Mouse (Mus musculus) brain, adult 2 months (tissue): Measurements from ENCODE around the gene Tcaf1.

ENCODE experiments used
- DNase-seq: peaks from one replicate; pipeline ENCODE4 v3.0.0; 2011; ENCODE audit warnings: low read depth, low spot score

Tcaf1 gene

GRCm38 (mm10) chr6:42709291-42710211, at the start of gene Tcaf1:
Gene Tcaf1, minus strand, starts transcription at chr6:42710088.
- DNase-seq: peak; percentile 99

- DNase-seq: no peak
These were observed 46.2 kb upstream of the Tcaf1 start, which contains the start of gene Olfr38 for GRCm38 (mm10) chr6:42756104-42756503. Gene Olfr38, plus strand, starts transcription at chr6:42756404.

- DNase-seq: no peak
These were observed 38.0 kb upstream of the Tcaf1 start for GRCm38 (mm10) chr6:42747846-42748245.

GRCm38 (mm10) chr6:42742303-42742702, 32.4 kb upstream of the Tcaf1 start:
- peak; percentile 65 for DNase-seq

- no peak for DNase-seq
These were observed 29.2 kb upstream of the Tcaf1 start, which contains the start of gene Olfr453 for GRCm38 (mm10) chr6:42739071-42739470. Gene Olfr453, plus strand, starts transcription at chr6:42739371.

DNA sequence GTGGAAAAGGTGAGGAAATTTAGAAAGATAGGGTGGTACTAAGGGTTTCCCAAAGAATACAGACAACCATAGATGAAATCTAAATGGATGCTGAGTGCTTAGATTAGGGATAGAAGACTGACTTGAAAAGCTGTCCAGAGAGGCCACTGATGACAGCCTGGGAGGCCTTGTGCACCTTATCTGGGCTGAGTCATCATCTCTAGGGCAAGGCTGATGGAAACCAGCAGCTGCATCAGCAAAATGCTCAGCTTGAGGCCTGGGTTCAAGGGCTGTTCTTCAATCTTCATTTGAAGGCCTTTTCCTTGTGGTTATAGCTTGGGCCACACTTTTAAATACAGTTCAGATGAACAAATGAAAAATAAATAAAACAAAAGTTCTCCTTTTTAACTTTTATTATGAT, 8.1 kb upstream of the Tcaf1 start:
- DNase-seq: no peak

- DNase-seq: no peak
These were observed 4.8 kb upstream of the Tcaf1 start for GRCm38 (mm10) chr6:42714668-42715067.

GRCm38 (mm10) chr6:42692517-42693190, 17.2 kb downstream of the Tcaf1 start:
- DNase-seq: peak; percentile 96

DNA sequence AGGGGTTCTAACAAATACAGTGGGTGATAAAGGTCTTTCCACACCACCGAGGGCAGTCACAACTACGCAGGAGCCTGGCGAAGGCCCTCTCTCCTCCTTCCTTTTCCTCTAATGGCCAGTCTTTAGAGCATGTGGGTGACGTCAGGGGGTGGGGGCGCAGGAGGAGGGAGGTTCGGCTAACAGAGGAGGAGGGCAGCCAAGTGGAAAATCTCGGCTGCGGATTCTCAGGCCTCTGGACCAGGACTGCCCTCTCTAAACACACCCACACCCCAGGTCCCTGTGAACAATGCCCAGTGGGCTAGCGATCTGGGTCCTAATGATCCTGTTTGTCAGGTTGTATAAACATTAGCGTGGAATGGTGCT, 17.8 kb downstream of the Tcaf1 start:
- peak; percentile 94 for DNase-seq

DNA sequence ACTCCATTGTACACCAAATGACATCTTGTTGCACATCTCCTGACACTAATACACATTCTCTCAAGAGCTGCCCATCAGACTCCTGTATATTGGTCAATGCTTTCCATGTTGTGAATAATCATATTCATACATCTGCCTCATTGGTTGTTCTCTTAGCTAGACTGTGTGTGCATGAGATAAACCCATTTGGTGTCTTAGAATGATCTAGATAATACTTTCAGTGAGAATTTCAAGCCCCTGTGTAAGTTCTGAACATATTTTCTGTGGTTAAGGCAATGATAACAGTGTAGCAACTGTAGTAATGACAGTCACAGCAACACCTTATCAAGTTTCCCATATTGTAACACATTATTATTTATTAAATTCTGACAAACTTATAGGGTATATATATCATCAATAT, 20.1 kb downstream of the Tcaf1 start:
- no peak for DNase-seq

DNA sequence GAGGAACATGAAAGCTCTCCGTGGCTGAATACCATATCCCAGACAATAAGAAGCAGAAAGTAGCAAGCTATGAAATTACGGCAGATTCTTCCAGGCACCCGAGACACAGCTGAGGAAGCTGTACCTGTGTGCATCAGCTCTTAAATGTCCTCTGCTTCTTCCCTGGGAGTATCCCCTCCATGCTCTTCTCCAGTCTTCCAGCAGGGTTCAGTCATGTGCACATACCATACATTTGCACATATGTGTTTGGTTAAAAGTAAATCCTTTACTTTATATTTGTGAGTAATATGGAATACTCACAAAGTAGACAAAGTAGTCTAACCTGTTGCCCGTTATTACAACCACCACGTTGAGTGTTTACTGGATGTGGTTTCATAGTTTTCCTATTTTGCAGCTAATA, 22.0 kb downstream of the Tcaf1 start:
- DNase-seq: no peak

DNA sequence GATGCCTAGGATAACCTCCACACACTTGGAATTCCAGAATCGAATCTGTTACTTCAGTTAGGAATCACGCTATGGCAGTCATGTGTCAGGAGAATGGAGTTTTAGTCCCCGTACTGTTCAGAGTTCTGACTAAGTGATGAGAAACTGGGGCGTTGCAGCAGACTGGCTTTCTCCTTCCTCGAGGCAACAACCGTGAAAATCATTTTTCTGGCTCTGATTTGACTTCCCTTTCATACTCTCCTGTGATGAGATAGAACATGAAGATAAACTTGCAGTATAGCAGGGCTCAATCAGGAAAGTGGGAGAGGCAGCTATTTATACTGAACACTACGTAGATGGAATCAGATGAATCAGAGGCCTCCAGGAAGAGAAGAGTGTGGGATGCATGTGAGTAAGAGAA, 29.8 kb downstream of the Tcaf1 start:
- peak; percentile 82 for DNase-seq

DNA sequence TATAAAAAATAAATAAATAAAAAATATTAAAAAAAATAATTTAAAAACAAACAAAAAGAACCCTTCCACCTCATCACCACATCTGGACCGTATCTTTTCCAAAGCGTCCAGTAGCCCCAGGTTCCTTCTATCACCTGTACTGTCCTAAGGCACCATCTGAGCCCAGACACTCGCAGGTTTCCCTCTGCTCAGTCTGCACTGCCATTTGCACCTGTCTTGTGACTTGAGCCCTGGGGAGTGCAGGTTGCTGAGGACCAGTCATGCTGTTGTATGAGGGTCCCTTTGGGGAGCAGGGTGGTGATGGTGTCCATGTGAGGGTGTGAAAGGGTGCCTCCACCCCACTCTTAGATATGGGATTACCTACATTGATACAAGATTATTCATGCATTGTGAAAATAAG, 33.9 kb downstream of the Tcaf1 start:
- no peak for DNase-seq

DNA sequence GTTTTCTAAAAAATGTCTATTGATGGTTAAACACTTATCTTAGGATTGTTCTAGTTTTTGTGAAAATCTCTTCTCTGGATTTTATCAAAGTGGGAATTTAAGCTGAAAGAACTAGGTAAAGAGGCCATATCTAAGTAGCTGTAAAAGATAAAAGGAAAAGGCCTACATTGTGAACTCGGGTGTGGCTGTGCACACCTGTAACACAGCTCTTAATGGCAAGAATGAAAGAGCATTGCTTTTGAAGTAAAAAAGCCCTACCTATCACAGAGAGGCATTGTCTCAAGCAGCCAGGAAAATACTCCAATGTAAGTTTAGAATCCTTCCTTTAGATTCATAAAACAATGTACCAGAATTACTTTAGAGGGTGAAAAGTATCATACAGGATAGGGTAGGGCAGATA, 38.1 kb downstream of the Tcaf1 start:
- DNase-seq: no peak

DNA sequence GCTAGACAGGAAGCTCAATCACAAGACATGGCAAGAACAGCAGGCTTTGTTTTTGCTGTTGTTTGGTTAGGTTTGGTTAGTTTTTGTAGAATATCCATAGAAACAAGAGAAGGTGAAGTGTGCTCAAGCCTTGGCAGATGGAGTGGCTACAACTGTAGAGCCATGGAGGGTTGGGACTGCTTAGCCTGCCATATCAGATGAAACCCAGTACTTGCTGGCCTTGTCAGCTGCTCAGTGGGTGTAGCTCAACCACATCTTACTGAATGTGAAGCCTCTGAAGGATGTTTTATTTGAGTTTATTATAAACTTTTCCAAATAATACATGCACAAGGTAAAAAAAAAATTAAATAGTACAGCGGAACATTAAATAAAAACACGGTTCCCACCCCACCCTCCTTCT, 42.2 kb downstream of the Tcaf1 start:
- DNase-seq: no peak

GRCm38 (mm10) chr6:42661739-42662138, 48.1 kb downstream of the Tcaf1 start:
- no peak for DNase-seq

DNA sequence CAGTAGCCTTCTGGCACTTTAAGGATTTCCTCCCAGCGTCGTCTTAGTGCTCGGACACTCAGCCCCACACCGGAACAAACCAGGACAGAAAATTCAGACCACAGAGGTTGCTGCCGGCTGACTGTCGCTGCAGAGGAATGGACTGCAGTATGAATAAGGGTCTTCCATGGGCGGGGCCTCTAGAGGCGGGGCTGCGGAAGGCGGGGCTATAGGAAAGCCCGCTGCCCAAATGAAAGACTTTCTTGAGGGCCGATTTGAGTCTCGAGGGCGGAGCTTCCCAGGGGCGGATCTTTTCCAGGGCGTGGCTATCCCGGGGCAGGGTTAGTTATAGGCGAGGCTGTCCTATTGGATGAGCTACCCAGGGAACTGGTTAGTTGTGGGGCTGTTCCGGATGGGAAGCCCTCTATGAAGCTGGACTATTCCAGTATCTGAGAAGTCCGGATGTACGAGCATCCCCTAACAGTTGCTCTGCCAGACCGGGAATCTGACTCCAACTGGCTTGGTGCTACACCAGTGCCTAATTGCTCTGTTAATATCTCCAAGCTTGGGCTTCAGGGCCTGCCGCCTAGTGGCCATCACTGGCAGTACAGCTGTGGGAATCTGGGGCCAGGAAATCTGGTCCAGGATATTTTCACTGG, 64.9 kb downstream of the Tcaf1 start, which contains the start of gene Tcaf2:
Gene Tcaf2 (minus strand): TSS at position 343 of the 638 bp plus-strand sequence.
- DNase-seq: peak; percentile 76

- DNase-seq: no peak
These were observed 75.5 kb downstream of the Tcaf1 start for GRCm38 (mm10) chr6:42634393-42634792.

DNA sequence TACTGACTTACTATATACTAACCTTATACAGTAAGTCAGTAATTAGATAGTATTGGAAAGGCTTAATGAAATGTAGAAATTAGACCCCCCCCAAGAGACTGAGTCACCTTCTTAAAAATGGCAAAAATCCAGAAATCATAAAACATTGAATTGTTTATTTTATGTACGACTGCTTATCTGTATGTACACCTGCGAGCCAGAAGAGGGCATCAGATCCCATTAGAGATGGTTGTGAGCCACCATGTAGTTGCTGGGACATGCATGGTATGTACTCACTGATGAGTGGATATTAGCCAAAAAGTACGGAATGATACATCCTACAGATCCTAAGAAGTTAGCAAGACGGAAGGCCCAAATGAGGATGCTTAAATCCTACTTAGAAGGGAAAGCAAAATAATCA, 78.5 kb downstream of the Tcaf1 start:
- DNase-seq: peak; percentile 10
